Mouse (Mus musculus): ENCODE measurements around the gene Crtap. TPM values are rescaled to one million over a fixed set of nuclear protein-coding genes. Genes with fewer than 3 reads are reported as not detected.
"Not testable (repeated sequence)": the region's sequence is repeated elsewhere in the genome, so short reads cannot be mapped to it uniquely, and the experiment has no call there.

Gene Crtap
- total RNA-seq, 4 experiments from 2014 or later: 5.1 to 8.9 (median 6.4) TPM

GRCm38 (mm10) chr9:114395258-114395657 lies 4.8 kb upstream of the Crtap start:
- DNase-seq (ENCODE audit: low spot score in 2 of 2): no peak

GRCm38 (mm10) chr9:114394677-114395076 lies 4.2 kb upstream of the Crtap start:
- DNase-seq (ENCODE audit: low spot score in 2 of 2): no peak

- not testable (repeated sequence) for DNase-seq (ENCODE audit: low spot score in 2 of 2)
Measured at GRCm38 (mm10) chr9:114394136-114394535, 3.7 kb upstream of the Crtap start.

DNA sequence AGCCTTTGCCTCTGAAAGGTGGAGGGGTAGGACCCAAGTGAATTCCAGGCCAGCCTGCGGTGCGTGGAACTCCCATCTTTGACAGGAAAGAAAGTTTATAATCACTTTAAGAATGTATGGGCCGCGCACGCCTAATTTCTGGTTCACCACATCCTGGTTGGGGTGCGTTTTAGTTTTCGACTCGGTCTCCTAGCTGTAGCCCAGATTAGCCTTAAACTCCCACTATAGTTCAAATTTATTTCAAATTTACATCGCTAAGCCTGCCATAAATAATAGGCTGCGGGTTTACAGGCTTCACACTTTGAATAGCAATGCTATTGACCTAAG lies 237 bp upstream of the Crtap start:
- no peak for DNase-seq (ENCODE audit: low spot score in 2 of 2)

DNA sequence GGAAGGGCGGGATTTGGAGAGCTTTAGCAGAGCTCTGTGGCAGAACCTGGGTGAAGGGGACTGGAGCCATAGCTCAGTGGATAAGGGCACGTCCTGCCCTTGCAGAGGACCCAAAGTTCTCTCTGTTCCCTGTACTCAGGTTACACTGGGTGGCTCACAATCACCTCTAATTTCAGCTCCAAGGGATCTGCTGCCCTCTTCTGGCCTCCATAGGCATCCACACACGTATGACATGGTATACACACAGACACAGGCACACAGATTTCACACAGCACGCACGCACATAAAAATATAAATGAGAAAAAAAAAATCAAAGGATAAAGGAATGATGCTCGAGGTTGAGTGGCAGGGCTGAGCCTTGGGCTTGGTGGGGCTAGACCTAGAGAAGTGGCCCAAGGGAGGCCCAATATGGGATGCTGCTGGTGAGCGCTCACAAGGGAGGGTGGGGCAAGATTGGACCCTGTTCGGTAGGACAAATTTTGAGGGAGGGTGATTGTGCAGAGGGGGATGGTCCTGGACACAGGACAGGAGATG lies 1.0 kb downstream of the Crtap start:
- DNase-seq (ENCODE audit: low spot score in 2 of 2): no peak

GRCm38 (mm10) chr9:114388701-114389370 lies 1.6 kb downstream of the Crtap start:
- no peak for DNase-seq (ENCODE audit: low spot score in 2 of 2)

GRCm38 (mm10) chr9:114388288-114388687 lies 2.2 kb downstream of the Crtap start:
- no peak for DNase-seq (ENCODE audit: low spot score in 2 of 2)

- no peak for DNase-seq (ENCODE audit: low spot score in 2 of 2)
Measured at GRCm38 (mm10) chr9:114387086-114387485, 3.4 kb downstream of the Crtap start.

GRCm38 (mm10) chr9:114385160-114385559 lies 5.3 kb downstream of the Crtap start:
- no peak for DNase-seq (ENCODE audit: low spot score in 2 of 2)

- no peak for DNase-seq (ENCODE audit: low spot score in 2 of 2)
Measured at GRCm38 (mm10) chr9:114384691-114385090, 5.8 kb downstream of the Crtap start.

- no peak for DNase-seq (ENCODE audit: low spot score in 2 of 2)
Measured at GRCm38 (mm10) chr9:114382936-114383710, 7.4 kb downstream of the Crtap start.

DNA sequence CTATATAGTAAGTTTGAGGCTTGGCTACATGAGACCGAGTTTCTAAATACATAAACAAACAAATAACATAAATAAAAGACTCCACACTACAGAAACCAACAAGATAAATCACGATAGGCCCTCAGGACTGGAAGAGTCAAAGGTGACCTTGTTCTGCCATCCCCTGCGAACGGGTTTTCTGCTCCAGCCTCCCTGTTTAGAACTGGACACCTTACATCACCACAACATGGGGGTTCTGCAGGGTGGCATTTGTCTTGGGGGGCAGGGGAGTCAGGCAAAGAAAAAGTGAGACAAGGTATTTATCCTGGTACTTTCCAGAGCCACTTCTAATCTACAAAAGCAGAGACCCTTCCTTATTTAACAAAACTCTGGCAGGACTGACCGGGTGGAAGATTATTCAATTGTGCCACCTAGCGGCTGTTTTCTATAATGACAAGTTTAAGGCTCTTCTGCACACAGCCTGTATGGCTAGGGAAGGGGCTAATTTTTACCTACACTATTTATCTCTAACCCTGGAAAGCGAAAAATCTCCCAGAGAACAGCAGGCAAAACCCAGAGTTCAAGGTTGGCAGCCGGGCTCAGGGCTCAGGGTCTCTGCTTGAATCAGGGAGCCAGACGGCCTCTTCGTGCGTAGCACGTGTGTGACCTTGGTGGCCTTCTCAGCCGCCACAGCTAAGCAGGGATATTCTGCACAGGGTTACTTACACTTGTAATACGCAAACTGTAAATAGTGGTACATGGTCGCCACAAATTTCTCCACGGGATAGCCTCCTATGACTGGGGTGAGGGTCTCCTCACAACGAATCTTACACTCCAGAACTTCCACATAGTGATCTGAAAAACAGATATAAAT lies 9.4 kb downstream of the Crtap start:
- no peak for DNase-seq (ENCODE audit: low spot score in 2 of 2)

DNA sequence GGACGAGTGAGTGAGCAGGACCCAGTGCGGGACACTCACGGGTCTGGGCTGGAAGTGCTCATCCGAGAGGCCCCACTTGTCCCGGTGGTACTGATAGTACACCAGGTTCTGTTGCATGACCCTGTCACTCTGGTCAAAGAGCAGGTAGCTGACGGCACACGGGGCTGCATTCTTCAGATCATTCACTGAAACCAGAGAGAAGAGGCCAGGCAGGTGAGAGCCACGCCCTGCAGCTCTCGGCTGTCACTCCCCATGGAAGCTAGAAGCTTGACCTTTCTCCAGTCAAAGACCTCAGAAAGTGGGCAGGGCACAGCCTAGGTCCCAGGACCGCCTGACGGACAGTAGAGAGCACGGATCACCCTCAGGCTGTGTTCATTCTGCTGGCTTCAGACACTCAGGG lies 10.6 kb downstream of the Crtap start:
- no peak for DNase-seq (ENCODE audit: low spot score in 2 of 2)

- DNase-seq (ENCODE audit: low spot score in 2 of 2): no peak
Measured at GRCm38 (mm10) chr9:114377168-114377567, 13.3 kb downstream of the Crtap start.

DNA sequence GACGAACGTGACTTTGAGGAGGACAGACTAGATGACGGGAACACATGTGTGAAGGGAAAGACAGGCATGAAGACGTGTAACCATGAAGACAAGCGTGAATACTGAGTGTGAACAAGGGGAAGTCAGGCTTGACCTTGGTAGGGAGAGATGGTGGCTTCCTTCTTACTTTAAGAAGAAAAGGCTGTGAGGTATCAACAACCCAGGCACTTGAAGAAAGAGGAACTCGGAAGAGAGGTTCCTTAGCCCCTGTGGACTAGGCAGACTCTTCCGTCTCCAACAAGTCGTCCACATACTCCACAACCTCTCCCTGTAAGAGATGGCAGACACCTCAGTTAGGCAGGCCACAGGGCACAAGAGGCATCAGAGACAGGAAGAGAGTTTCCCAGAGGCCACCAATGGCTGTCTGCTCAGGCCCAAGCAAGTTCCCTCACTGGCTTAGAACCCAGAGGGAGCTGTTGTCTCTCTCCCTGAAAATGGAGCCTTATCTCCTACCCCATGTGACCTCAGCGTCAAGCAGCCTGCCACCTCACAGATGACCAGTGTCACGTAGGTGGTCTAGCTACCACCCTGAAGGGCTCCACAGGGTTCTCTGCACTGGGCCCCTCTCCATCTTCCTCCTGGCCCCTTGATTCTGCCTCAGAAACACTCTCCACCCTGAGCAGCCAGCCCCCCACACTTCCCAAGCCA lies 15.1 kb downstream of the Crtap start:
- DNase-seq (ENCODE audit: low spot score in 2 of 2): no peak

DNA sequence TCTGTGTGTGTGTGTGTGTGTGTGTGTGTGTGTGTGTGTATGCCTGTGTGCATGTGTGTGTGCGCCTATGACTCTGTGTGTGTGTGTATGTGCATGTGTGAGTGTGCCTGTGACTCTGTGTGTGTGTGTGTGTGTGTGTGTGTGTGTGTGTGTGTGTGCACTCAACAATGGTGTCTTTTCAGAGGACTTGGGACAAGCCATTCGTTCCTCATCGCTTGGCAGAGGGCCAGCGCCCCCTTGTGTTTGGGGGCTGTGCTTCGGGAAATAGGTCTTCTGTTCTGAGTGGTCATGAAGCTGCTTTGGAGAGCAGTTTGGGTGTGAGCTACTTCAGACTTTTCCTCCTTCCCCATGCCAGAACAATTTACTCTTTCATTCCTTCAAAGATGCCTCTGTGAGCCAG lies 18.8 kb downstream of the Crtap start:
- DNase-seq (ENCODE audit: low spot score in 2 of 2): not testable (repeated sequence)

DNA sequence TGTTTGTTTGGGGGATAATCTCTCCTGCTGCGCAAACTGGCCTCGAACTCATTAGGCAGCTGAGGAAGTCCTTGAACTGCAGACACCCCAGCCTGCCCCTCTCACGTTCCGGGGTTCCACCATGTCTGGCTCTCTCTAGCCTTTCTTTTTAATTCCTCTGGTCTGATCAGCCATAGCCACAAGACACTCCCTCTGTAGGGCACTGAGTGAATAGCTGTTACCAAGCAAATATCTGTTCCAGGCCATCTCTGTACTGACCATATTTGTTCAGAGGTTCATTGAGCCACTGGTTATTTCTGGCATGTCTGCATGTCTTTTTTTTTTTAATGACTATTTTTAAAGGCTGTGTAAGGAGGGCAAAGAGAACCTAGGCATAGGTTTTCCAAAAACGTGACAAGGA lies 21.1 kb downstream of the Crtap start:
- not testable (repeated sequence) for DNase-seq (ENCODE audit: low spot score in 2 of 2)

- DNase-seq (ENCODE audit: low spot score in 2 of 2): no peak
Measured at GRCm38 (mm10) chr9:114368471-114368858, 22.0 kb downstream of the Crtap start.

- peak; percentile 53 to 66 for DNase-seq (ENCODE audit: low spot score in 2 of 2)
Measured at GRCm38 (mm10) chr9:114367783-114368470, 22.5 kb downstream of the Crtap start.

DNA sequence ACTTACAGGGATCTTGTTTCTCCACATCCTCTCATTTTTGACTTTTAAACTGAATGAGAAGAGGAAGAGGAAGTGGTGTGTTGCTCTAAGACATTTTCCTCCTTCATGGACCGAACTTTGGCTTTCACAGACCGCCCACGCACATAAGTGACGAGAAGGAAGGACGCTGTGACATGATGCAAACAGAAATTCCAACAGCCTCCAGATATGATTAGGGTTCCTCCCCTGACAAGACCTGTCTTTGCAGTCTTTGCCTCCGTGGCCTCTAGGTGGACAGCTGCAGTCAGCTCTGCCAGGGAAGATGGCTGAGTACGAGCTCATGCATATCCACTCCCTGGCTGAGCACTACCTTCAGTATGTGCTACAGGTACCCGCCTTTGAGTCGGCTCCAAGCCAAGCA lies 60.6 kb downstream of the Crtap start, which contains the start of gene Bcl2a1c:
TSS of gene Bcl2a1c (plus strand) at position 281 of the 400 bp plus-strand sequence.
- DNase-seq (ENCODE audit: low spot score in 2 of 2): not testable (repeated sequence)

DNA sequence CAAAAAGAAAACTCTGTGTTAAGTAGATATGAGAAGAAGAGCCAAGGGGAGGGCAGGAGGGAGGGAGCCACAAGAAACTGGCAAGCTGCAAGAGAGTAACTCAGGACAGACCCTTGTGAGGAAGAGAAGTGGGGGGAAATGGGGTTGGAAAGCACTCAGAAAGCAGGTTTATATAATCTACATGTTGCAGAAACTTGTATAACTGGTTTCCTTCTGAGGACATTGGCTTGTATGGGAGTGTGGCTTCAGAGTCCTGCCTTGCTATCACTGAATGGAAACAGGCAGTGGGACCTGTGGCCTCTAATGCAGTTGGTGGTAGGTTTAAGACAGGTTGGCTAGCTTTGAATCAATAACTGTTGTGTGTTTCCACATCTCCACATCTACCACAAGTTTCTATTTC lies 62.1 kb downstream of the Crtap start:
- DNase-seq (ENCODE audit: low spot score in 2 of 2): not testable (repeated sequence)
